Mouse (Mus musculus): ENCODE measurements around the gene Tead1. TPM values are rescaled to one million over a fixed set of nuclear protein-coding genes. Genes with fewer than 3 reads are reported as not detected.
A peak's percentile ranks its signal among the peaks of the same experiment; 100 is the strongest.

The Tead1 gene
- total RNA-seq, 4 experiments from 2014 or later: 73.4 to 82.7 (median 78.7) TPM

DNA sequence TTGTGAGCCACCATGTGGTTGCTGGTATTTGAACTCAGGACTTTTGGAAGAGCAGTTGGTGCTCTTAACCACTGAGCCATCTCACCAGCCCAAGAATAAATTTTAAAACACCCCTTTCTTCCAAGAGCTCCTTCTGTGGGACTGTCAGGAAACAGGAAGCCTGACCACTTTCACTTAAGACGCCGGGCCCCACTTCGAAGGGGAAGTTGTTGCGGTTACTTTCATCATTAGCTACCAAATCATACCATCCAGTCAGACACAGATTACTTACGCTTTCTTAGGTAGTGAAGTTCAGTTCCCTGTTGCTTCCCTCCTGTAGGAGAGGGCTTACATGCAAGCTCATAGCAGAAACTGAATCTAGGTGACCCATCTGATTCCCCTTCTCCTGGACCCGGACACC, 180.8 kb downstream of the Tead1 start:
- DNase-seq: no peak

- no peak for DNase-seq
These were observed 183.0 kb downstream of the Tead1 start for GRCm38 (mm10) chr7:112862086-112862485.

- DNase-seq: no peak
These were observed 185.1 kb downstream of the Tead1 start for GRCm38 (mm10) chr7:112864188-112864587.

- peak; percentile 62 for DNase-seq
These were observed 186.6 kb downstream of the Tead1 start for GRCm38 (mm10) chr7:112865739-112866138.

GRCm38 (mm10) chr7:112868551-112869465, 189.7 kb downstream of the Tead1 start:
- peak; percentile 38 for DNase-seq

DNA sequence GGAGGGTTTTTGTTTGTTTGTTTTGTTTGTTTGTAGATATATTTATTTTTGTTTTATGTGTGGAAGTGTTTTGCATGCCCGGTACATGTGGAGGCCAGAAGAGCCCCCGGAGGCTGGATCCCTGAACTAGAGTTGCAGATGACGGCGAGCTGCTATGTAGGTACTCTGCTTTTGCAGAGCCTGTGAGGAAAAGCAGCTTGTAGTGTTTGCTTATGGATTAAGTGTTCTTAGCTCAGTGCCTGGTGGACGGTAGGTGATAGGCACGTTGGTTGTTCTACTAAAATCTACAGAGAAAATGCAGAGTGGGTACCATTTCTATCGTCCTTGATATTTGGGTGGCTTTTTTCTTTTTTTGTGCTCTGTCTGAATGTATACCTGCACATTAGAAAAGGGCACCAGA, 192.6 kb downstream of the Tead1 start:
- no peak for DNase-seq

DNA sequence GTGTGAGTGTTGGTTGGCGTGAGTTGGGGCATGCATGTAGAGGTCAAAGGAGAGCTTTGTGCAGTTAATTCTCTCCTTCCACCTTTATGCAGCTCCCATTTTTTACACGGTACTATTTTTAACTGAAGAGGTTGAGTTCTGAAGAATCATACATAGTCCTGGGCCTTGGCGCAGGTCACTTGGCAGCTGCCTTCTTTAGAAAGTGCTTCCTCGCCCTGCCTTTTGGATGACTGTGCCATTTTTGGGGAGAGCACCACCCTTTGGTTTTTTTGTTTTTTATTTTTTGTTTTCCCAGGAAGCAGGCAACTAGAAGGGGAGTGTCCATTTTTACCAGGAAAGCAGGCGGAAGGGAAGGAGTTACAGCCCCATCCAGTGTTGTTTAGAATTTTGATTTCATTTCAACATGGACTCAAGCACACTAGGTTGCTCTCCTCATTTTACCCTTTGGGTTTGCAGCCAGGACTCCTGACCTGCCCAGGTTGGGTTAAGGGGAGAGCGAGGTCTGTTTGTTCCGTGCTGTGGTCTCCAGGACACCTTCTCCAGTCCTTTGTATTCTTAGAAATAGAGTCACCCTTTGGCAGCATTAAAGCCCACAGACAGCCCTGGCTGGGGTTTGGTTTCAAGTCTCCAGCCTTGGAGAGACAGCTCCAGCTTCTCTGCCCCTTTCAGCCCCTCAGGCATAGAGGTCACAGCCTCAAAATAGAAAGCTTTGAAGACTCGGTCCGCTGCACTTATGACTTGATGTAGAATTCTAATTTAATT, 193.5 kb downstream of the Tead1 start:
- no peak for DNase-seq

GRCm38 (mm10) chr7:112876128-112876527, 197.0 kb downstream of the Tead1 start:
- no peak for DNase-seq

- peak; percentile 65 for DNase-seq
These were observed 204.7 kb downstream of the Tead1 start for GRCm38 (mm10) chr7:112883791-112884274.

DNA sequence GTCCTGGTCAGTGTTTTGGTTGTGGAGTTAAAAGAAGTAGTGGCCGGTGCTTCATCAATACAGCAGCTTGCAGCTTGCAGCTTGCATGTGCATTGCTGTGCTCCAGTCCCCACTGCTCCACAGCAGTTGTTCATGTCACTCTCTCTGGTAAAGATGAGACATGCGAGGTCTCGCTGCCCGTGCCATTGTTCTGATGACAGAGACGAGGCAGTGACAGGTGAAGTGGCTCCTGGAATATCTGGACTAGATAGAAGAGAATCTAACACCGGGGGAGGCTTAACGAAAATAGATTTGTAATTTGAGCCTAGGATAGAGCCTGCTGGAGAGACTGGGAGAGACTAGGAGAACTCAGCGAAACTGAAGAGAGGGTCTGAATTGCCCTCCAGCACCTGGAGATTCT, 206.4 kb downstream of the Tead1 start:
- no peak for DNase-seq

- DNase-seq: no peak
These were observed 212.8 kb downstream of the Tead1 start for GRCm38 (mm10) chr7:112891883-112892282.

GRCm38 (mm10) chr7:112892595-112892994, 213.5 kb downstream of the Tead1 start:
- DNase-seq: no peak

GRCm38 (mm10) chr7:112896363-112896762, 217.2 kb downstream of the Tead1 start:
- DNase-seq: no peak

DNA sequence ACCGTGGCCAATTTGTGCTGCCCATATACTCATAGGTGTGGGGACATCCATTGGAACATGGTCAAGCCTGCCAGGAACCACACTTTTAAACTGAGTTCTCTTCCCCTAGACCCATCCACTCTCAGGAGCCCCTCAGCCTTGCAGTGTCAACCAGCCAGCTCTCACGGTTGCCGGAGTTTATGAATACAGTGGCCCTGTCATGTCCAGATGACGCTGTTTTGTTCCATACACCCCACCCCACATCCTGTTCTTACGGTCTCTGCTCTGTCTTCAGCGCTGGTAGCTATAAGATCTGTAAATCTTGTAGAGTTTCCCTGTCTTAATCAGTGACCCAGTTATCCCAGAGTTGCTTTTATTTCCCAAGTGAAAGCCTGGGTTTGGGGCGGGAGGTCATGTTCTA, 222.6 kb downstream of the Tead1 start:
- DNase-seq: no peak

DNA sequence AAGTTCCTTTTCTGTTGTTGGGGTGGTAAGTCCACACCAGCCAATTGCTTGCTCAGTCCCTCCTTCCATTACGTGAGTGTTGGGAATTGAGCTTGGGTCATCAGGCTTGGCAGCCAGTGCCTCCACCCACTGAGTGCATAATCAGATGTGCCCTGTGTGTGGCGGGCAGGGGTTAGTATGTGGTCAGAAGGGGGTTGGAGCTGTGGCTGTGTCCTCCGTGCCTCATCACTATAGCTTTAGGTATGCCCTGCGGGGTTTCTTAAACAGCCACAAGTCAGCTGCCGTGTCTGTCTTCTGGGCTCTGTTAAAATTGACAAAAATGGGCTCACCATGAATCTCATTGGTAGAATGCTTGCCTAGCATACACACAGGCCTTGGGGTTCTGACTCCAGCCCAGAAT, 227.7 kb downstream of the Tead1 start:
- no peak for DNase-seq

DNA sequence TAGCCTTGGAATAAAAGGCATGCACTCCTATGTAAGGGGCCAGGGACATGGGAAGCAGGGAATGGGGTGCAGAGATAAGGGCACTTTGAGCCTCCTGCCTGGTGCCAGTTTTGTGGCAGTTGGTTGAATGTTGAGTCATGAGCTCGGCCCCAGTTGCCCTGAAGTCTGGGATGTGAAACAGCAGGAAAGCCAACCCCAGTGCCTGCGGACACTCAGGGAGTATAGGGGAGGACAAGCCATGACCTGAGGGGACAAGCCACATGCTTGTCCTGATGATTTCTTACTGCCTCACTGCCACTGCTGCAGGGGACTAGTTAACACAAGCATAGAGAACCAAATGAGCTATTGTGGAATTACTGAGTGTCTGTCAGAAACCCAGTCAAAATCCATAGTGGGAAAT, 228.3 kb downstream of the Tead1 start:
- DNase-seq: no peak

DNA sequence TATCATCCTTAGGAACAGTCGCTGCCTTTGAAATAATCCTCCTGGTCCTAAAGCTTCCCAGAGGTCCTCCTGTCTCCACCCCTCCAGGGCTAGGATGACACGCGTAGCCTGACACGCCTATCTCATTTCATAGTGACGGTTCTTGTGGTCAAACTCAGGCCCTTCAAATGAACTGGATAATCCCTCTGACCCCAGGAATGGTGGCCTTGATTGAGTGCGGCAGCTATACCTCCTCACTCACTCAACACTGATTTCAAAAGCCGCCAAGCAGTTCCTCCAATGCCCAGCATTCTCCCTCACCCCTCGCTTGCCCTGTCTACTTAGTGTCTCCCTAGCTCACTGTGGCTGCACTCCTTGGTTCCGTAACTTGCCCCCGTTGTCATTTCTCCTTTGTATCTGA, 230.0 kb downstream of the Tead1 start:
- DNase-seq: no peak

DNA sequence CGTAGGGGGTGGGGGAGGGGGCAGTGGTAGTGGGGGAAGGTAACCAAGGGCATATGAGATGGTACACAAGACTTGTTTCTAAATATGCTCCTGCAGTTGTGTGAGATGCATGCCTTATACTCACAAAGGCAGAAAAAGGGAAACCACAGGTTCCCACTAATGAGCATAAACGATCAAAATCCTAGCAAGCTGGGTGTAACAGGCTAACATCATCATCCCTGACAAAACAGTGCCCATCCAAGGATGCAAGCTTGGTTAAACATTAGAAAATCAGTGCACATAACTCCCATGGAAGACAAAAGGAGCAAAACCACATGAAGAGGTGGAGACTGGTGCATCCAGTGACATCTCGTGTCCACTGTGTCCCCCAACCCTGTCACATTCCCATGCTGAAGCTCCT, 233.9 kb downstream of the Tead1 start:
- DNase-seq: no peak

GRCm38 (mm10) chr7:112915571-112915970, 236.5 kb downstream of the Tead1 start:
- no peak for DNase-seq

GRCm38 (mm10) chr7:112917613-112918278, 238.6 kb downstream of the Tead1 start:
- no peak for DNase-seq

GRCm38 (mm10) chr7:112918279-112918991, 239.3 kb downstream of the Tead1 start:
- DNase-seq: peak; percentile 41

DNA sequence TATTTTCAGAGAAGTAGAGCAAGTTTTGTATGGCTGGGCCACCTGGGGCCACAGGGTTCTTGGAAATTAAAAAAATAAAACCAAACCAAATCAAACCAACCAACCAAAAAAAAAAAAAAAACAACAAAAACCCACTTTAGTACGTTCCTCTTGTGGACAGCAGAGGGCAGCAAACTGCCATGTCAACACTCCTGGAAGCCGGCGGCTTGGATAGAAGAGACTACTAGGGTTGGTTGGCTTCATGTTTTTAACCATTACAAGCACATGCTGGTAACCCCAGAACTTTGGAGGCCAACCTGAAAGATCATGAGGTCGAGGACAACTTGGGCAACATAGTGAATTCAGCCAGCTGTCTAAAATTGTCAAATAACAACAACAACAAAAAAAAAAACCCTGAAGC, 240.7 kb downstream of the Tead1 start:
- peak; percentile 33 for DNase-seq

All from adrenal gland, adult 8-10 months (tissue).